Mouse (Mus musculus) inflammation-experienced regulatory T-cells, adult 6 months (primary cell): ENCODE measurements around the gene Slc11a2. TPM values are rescaled to one million over a fixed set of nuclear protein-coding genes. Genes with fewer than 3 reads are reported as not detected.
"Not testable (repeated sequence)": the region's sequence is repeated elsewhere in the genome, so short reads cannot be mapped to it uniquely, and the experiment has no call there.

Source experiments
- ATAC-seq: one replicate; pipeline ENCODE4 v1.8.0; 2017
- polyA plus RNA-seq, 3 experiments: library from polyadenylated mRNA; unstranded; fragments of 100-300 nt; shearing (Covaris generic); gene quantifications; one replicate each; pipeline ENCODE4 v1.2.1; 2017

Slc11a2 gene
- polyA plus RNA-seq, 3 experiments from 2014 or later: 20.5 to 30.5 (median 26.7) TPM

DNA sequence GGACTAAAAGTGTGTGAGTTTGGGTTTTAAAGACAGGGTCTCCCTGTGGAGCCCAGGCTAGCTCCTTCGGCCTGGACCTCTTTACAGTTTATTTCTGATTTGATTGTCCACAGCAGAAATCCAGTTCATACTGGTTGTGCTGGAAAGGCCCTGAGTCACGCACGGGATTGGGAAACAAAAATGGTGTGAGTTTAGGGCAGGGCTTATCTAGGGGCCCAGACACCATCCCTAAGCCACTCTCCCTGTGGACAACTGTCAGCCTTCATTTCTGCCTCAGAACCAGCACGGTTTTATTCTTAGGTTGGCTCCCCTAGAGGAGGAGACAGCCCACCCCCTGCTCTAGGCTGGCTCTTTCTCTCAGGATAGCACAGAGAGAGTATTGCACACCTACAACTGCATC lies 8.4 kb upstream of the Slc11a2 start:
- no peak for ATAC-seq

DNA sequence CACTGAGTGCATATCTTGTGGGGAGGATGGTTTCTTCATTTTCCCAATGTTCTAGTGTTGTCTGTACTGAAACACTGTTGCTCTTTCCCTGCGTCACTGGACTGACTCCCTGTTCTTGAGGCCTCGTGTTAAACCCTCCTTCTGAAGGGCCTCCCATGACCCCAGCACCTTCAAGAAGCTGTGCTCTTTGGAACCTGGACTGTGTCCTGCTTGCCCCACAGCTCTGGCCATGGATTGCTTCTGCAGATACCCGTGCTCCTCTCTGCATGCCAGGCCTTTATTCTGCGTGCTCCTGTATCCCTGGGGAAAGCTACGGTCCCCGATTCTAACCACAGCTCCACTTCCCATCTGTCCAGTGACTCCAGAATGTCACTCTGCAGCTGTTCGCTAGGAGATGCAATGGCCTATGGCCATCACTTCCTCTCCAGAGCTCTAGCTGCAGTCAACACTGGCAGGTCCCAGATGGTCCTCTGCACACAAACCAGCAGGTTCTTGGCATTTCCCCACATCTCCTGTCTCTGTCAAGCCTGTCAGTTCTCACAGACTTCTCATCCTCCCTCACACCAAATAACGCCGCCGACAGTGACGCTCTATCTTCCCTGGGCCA lies 5.2 kb upstream of the Slc11a2 start:
- no peak for ATAC-seq

DNA sequence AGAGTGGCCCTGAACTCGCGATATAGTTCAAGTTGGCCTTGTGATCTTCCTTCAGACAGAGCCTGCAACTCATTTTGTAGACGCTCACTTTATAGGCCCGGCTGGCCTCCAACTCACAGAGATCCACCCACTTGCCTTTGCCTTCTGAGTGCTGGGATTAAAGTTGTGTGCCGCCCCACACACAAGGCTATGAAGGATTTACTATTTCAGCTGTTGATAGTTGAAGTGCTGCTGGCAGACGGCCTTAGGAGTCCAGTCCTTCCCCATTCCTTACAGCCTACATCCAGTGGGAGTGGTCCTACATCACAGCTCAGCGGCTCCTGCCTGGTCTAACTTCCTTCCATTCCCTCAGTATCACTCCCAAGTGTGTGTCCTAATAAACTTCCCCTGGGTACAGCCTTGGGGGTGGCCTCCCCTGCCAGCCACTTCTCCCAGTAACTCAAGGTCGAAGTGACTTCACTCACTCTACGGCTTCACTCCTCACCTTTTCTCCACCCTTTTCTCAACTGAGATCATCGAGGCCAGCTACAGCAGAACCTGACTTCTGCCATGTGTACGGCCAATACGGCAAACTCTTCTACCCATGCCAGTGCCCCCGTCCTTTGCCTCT lies 3.5 kb upstream of the Slc11a2 start:
- no peak for ATAC-seq

DNA sequence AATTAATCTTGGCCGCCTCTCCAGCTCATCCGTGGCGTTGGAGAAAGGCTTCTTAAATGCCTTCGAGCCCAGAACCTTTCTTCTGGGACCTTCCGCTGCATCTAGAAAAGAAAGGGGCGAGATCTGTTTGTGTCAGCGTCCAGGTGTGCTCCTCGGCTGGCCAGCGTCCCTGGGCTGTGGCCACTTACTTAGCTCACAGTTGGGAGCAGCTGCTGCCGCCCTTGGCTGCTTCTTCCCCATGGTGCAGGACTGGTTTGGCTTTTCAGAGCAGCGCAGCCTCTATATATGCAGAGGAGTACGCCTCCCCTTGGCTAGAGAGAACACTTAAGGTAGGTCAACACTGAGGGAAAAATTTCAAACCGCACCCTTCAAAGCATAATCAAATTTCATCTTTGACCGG lies 956 bp downstream of the Slc11a2 start:
- peak; percentile 5 for ATAC-seq

DNA sequence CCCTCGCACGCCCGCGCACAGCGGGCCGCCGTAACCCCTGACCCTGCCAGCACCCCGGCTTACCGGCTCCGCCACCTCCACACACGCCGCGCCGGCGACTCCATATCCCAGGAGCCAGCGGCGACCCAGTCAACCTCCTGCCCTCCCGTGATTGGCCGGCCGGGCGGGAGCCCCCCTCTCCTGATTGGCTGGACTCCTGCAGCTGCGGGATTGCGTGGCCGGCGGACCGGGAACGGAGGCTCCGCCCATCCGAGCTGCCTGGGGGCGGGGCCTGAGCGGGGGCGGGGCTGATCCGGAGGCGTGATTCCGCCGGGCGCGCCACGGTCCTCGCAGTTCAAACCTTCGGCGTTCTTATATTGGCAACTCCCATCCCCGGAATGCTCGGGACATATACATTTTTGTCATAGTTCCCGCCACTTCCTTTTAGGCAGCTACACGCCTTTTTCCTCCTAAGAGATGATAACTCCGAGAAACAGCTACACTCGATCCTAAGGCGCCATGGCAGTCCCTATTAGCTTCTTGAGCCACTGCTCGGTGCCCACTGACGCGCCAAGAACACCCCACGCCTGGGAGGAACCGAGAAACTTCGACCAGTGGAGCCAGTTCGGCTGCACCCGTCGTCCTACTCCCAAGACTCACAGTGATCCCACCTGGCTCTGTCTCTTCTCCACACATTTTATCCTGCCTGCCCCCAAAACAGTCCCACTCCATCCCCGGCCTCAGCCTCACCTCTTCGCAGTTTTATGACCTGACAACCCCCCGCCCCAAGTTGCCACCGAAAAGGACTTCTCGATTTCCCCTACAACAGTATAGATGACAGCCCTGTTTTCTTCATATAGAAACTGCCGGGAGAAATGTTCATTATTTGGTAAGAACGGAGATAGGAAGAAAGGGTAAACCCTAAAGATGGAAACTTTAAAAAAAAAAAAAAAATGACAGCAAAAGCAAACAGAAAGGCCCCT lies 1.7 kb downstream of the Slc11a2 start:
- ATAC-seq: peak; percentile 81

DNA sequence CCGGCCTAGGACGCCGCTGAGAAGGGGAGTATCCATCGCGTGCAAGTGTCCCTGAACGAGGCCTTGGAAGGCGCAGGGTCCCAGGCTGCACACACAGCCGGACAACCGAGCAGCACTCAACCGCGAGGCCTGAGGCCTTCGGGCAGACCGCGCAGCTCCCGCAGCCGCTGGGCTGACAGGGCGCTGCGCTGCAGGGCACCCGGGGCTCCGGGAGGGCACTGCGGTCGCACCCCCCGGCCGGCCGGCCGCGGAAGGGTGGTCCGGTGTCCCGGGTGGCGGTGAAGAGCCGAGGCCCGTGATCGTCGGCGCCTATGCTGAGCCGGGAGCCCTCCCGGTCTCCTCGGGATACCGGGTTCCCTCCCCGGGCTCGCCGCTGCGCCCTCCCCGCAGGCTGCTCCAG lies 2.4 kb downstream of the Slc11a2 start:
- no peak for ATAC-seq

DNA sequence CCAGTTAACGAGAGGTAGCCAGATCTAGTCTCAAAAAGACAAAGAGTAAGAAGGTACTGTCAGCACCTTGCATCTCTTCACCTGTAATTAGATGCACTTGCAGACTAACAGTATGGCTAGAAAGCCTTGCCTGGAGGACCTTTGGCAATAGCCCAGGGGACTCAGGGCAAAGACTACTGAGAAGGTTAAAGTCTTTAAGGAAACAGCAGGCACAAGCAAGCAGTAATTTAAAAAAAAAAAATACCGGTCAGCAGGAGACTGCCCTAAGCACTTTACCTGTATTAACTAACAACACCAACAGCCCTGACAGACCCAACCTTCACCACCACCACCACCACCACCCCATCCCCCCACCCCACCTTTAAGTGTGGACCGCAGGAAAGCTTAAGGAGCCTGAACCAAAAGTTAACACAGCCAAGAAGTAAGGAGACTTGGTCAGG lies 3.1 kb downstream of the Slc11a2 start, which contains the start of gene Gm5475:
TSS of gene Gm5475 (plus strand) at position 390 of the 440 bp plus-strand sequence.
- ATAC-seq: not testable (repeated sequence)

DNA sequence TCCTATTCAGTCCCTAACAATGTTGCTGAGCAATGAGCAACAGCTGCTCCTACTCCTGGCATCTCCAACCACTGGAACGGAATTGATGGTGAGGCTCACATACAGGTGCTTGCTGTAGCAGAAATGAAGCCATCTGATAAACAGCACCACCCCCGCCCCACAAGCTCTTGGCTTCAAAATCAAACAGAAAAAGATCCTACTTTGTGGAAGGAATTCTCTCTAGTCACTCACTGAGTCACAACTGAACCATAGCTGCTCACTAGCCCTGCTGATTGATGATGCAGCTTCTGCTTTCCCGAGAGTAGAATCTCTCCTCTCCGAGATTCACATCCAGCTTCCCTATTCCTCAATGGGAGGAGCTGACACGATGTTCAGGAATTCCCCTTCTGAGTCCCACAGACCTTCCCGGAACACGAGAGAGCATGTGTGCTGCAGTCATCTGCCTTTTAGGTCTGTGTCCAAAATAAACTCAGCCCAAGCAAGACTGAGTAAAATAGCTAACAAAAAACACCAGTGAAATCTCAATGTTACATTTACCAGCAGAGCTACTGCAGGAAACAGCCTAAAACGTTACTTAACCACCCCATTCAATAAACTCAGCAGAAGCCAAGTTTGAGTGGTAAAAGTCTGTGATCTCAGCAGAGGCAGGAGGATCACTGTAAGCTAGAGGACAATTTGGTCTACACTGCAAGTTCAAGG lies 3.7 kb downstream of the Slc11a2 start:
- ATAC-seq: no peak

DNA sequence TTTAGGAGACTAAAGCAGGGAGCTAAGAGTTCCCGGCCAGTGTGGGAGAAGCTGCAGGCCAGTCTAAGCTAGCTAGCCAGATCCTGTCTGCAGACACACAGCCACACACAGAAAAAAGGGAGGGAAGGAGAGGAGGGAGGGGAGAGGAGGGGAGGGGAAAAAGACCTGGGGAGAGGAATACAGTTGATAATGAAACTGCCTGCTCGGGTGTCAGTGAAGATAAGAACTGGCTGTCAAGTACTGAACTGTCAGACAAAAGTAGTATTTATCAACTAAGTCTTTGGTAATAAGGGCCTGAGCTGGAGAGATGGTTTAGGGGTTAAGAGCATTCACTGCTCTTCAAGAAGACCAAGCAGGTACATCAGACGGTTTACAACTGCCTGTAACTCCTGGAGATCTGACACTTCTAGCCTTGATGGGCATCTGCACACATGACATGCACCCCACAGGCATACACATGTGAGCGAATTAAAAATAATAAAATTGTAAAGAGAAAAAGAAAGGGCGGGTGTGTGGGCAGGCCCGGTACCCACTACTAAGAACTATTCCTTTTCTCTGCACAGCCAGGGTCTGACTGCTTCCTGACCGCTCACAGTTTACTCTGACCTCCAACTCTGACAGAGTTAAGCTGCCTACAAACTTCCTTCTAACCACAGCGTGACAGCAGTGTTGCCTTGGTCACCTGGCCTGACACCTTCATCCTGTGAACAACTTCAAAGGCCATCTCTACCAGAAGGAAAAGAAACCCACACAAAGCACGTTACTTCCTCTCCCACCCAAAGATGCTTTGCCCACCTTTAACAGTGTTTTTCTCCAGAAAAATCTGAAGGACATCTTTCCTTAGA lies 4.7 kb downstream of the Slc11a2 start:
- ATAC-seq: no peak

DNA sequence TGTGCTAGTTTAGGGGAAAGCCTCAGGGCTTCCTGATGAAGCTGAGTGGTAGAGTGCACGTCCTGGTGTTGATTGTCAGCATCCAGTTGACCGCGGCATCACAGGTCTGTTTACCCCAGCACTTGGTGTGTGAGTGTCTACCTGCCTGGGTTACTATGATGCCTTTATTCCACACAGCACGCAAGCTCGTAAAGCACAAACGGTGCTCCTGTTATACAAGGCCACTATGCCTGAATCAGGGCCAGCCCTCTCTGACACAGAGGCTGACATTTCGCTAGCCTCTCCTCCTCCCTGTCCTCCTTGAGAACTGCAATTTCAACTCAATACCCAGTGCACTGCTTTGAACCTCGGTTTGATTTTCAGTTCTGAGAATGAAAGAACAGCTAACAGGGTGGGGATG lies 5.6 kb downstream of the Slc11a2 start:
- ATAC-seq: no peak

DNA sequence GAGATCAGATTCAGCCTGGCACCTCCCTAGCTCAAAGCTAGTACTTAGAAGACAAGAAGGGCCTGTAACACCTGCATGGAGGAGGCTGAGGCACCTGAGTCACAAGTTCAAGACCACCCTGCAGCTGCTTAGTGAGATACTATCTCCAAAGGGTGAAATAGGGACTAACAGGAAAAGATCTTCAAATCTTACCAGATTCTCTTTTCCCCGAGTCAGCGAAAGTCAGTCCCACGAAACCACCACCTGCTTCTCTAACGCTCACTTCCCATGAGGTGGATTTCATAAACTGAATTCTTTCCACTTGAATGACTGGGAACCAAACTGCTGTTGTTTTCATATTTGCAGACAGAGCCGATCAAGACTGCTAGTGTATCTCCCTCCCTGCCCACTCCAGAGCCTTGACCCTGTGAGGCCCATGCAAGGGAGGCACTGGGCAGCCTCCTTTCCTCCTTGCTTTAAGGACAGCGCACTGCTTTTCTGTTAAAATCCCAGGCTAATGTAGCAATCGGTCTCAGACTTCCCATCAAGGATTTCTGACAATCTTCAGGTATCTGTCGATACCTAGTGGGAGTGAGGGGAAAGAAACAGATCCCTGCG lies 6.9 kb downstream of the Slc11a2 start:
- ATAC-seq: no peak

DNA sequence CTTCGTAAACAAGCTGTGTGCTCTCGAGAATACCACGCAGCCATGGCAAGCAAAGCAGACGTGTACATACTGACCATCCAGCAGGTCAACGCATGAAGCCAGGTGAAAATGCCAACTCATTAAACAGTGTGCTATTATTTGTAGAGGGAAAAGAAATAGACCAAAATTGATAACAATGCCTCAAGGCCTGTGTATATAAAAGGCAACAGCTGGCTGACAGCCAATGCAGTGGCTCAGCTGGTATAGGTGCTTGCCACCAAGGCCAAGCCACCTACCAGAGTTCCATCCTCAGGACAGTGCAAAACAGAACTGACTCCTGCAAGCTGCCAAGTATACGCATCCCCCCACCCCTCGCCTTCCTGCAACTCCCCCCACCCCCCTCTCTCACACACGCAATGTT lies 9.2 kb downstream of the Slc11a2 start:
- no peak for ATAC-seq

DNA sequence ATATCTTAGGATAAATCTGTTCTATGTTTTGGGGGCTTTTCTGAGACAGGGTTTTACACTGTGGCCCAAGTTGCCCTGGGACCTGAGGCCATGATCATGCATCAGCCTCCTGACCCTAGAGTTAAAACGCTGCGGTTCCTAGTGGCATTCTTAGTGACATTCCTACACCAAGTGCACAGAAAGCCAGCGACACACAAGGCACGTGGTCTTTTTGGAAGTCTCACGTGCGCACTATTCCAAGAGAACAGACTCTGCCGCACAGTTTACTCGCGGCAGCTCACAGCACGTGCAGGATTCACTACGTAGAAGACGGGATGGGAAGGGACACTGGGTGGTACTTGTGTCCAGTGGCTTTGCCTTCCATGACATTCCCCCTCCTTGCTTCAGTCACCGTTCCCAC lies 9.9 kb downstream of the Slc11a2 start:
- ATAC-seq: no peak

DNA sequence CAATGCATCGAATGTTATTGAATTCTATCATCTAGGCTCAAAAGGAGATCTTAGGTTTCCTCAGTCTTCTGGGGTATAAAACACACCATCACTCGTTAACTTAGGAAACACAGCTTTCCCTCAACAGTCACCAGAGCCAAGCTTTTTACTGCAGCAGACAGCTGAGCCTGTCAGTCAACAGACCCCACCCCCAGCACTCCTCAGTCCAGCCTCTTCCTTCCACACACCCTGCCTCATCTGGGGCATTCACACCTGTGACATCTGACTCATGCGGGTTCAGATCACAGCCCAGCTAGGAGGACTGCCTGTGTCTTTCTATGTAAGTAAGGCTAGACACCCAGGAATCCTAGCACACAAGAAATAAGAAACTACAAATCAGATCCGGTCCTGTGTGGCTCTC lies 10.9 kb downstream of the Slc11a2 start:
- ATAC-seq: peak; percentile 43

DNA sequence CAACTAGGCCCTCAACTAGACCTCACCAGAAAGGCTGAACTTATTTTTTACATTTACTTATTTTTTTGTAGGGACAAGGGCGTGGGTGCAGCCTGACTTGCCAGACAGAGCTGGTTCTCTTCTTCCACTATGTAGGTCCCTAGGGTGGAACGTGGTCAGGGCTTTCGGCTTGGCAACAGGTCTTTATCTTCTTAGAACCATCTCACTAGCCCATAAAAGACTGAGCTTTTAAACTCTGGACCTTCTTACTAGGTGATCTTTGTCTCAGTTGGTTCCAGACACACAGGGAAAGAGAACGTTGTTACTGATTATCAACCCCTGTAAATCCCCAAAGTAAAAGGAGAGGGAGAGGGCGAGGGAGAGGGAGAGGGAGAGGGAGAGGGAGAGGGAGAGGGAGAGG lies 11.6 kb downstream of the Slc11a2 start:
- no peak for ATAC-seq

DNA sequence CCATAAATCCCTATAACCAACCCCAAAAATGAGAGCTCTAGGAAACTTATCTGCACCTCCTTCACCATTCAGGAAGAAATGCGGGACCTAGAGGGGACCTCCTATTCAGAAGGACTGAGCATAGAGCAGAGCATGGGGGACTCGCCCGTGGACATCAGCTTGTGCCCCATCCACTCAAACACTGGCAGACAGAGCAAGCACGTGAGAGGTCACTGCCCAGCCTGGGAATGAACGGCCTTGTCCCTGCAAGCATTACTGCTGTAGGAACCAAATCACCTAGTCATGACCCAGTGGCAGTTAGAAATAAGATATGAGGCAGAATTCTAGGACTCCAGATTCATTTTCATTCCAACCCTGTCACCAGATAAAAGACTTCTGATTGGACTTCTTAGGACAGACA lies 13.1 kb downstream of the Slc11a2 start:
- ATAC-seq: no peak

DNA sequence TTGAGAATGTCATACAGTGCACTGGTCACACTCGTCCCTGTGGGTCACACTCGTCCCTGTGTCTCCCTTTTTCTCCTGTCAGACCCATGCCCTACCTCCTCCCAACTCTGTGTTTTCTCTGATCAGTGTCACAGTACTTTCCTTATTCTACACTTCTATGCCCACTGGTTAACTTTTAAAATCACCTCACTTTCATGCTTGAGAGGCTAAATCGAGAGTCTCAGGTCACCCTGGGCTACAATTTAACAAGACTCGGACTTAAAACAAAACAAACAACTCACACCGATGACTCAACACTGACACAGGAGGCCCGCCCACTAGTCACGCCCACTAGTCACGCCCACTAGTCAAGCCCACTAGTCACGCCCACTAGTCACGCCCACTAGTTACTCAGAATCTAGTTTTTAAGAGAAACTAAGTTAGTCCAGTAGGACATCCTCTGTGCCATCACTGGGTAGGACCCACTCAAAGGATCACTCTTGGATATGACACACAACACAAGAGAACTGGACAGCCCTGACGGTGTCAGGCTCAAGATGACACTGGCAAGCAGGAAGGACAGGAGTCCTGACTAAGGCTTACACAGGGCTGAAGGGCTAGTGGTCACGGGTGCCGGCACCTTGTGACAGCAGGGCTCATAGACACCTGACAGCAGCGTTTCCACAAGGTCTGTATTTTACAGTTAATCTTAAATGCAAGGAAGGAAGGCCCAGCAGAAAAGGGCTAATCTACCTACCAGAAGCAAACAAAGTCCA lies 13.8 kb downstream of the Slc11a2 start:
- ATAC-seq: no peak

DNA sequence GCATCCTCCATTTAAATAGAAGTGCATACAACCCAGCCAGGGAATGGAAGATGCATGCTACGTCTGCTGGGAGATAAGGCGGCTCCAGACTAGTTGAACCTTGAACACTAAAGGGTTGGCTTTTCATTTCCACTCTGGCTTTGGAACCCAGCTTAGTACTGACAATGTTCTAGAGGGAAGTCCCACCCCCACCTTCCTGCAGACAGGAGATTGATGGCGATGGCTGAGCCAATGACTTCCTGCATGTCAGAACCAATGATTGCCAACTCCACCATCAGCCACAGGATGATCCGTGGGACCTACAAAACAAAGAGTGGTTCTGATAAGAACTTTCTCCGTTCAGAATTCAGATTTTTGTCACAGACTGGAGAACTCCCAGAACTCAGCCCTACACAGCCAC lies 18.8 kb downstream of the Slc11a2 start:
- no peak for ATAC-seq

DNA sequence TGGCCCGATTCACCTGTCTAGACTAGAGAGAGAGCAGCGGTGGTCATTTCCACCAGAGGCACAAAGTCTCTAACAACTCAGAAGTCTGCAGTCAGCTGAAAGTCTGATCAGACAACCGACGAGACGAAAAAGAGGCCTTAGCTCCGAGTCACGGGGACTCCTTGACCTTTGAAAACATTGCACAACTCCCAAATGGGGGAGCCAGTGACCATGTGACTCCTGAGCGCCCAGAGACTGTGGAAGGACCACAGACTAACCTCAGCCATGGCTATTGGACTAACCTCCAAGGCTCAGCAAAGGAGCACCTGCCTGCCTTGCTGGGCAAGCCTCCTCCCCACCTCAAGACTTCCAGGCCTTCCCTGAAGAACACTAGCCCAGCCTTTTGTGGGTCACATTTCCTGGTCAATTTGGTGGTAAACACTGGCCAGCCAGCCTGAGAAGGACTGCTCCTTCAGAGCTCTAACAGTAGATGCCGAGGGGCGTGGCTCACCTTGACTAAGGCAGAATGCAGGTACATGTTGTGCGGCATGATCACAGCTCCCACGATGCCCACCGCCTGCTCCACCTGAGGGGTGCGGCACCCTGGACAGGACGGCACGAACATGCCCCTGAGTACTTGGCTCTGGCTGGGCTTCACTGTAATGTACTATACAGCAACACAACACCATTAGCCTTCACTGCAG lies 21.4 kb downstream of the Slc11a2 start:
- ATAC-seq: no peak

DNA sequence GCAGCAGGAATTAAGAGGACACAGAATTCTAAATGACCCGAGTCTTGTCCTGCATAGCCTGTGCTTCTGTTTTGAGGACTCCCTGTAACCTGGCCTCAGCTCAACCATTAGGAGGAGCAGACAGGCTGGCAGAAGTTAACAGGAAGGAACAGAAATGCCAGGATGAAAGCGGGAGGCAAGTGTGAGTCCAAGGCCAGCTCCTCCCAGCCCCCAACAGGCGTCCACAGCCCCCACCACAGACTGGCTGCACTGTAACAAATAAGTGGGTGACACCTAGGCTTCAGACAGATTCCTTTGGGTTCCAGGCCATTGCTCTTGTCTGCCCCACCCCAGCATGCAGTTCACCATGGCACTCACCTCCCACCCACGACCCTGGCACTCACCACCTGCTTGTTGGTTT lies 22.1 kb downstream of the Slc11a2 start:
- no peak for ATAC-seq
